Mouse (Mus musculus): ENCODE measurements around the gene Slc2a12.

- TF ChIP-seq CTCF (IDR thresholded peaks at IDR 0.05) (no peak), EP300 (IDR thresholded peaks at IDR 0.05) (no peak)
Measured at GRCm38 (mm10) chr10:22660286-22661000, 15.6 kb downstream of the Slc2a12 start.

All from lung, postnatal 0 days (tissue).